Mouse (Mus musculus): ENCODE results near the gene Map6. TPM values are rescaled to one million over a fixed set of nuclear protein-coding genes. Genes with fewer than 3 reads are reported as not detected.
A peak's percentile ranks its signal among the peaks of the same experiment; 100 is the strongest.

Map6 gene
- polyA plus RNA-seq, 1 experiment: 96.4 TPM

DNA sequence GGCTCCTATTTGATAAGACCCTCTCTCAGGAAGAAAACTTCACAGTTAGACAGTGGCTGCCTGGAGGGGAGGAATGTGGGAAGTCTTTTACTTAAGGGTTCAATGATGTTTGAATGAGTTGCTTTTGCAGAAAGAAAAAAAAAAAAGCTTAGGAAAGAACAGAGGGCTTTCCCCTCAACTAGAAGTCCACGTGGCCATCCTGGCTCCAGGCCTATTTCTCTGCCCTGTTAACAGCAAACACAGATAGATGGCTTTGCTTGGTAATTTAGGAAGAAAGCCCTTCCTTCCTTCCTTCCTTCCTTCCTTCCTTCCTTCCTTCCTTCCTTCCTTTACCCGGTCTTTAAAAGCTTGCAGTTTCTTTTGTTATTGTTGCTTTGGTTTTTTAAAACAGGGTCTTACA, 32.3 kb upstream of the Map6 start:
- TF ChIP-seq POLR2A (IDR thresholded peaks at IDR 0.05; ENCODE audit: extremely low read depth, insufficient read depth, low read length) (no peak), CTCF (IDR thresholded peaks at IDR 0.05; ENCODE audit: extremely low read depth, insufficient read depth, low read length) (no peak)
- no peak overlapping the region for H3K27ac ChIP-seq (ENCODE audit: insufficient read depth, low read length)
- no peaks in the 10 kb centered on the region for H3K4me1 ChIP-seq (ENCODE audit: control insufficient read depth, insufficient read depth, low read length)

DNA sequence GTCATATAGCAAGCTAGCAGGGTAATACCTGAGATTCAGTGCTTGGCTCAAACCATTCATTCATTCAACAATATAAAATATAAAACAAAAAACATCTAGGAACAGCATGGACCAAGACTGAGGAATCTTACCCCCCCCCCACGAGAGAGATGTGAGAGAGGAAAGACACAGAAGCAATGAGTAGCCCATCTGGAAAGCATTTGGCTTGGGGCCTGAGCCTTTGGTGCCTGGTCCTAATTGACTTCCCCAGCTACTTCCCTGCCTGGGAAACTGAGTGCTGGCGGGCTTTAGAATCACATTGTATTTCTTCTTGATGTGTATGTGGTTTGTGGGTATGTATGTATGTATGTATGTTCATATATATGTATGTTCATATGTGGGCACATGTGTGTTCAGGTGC, 31.6 kb upstream of the Map6 start:
- H3K4me1 ChIP-seq (ENCODE audit: control insufficient read depth, insufficient read depth, low read length): no peaks in the 10 kb centered on the region
- H3K27ac ChIP-seq (ENCODE audit: insufficient read depth, low read length): no peak overlapping the region
- H3K4me3 ChIP-seq (ENCODE audit: insufficient read depth, low read length): no peak overlapping the region
- no peak for TF ChIP-seq POLR2A (IDR thresholded peaks at IDR 0.05; ENCODE audit: extremely low read depth, insufficient read depth, low read length)
- TF ChIP-seq CTCF (IDR thresholded peaks at IDR 0.05; ENCODE audit: extremely low read depth, insufficient read depth, low read length): no peak

More for the DNA sequence above, 32.3 kb upstream of the Map6 start:
- no peak overlapping the region for H3K4me3 ChIP-seq (ENCODE audit: insufficient read depth, low read length)

DNA sequence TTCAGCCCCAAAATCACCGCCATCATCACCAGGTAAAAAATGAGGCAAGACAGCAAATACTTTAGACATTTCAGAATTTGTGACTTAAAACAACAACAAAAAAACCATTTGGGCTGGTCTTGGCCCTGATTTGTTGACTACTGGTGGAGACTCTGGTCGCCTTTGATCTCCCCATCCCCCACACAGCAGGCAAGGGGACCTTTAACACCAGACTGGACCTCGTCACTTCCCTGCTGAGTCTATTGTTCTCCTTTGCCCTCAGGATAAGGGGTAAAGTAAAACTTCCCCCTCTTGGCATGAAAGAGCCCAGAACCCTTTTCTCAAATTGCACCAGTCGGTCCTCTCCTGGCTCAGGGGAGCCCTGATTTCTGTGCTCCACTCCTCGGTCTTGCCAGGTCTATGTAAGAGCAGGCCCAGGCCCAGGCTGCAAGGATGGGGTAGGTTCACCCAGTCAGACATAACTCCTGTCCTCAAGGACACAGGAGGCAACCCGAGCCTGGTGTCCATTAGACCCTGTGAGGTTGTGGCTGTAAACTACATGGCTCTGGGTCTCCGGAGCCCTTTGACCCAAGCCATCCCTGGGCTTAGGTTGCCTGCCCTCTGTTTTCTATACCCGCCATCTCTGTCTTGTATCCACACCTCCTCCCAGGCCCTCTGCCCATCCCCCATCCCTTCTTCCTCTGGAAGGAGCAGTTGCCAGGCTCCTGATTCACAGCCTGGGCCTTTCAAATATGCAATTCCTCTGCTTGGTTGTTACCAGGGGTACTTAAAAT, 30.2 kb upstream of the Map6 start:
- H3K27ac ChIP-seq (ENCODE audit: insufficient read depth, low read length): no peak overlapping the region
- H3K4me3 ChIP-seq (ENCODE audit: insufficient read depth, low read length): no peak overlapping the region
- TF ChIP-seq CTCF (IDR thresholded peaks at IDR 0.05; ENCODE audit: extremely low read depth, insufficient read depth, low read length) (no peak), POLR2A (IDR thresholded peaks at IDR 0.05; ENCODE audit: extremely low read depth, insufficient read depth, low read length) (no peak)
- H3K4me1 ChIP-seq (ENCODE audit: control insufficient read depth, insufficient read depth, low read length): no peaks in the 10 kb centered on the region

DNA sequence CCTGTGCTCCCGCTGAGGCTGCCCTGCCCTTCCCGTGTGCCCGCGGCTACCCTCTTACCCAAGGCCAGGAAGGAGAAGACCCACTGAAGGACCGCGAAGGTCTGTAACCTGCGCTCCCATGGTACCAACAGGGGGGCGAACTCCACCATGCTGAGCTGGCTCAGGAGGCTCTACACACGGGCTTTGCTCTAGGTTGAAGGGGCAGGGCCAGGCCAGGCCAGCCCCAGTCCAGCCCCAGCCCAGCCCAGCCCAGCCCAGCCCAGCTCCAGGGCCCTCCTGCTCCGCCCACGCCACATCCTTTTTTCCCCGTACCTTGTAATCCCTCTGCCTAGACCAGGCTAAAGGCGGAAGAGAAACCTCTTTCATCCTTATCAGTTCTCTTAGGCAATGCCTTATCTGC, 28.8 kb upstream of the Map6 start, which contains the start of gene Mogat2:
Gene Mogat2, minus strand, starts transcription at position 203 of the 400 bp plus-strand sequence.
- Histone ChIP-seq H3K4me3 (ENCODE audit: insufficient read depth, low read length) (no peak within 1 kb of the TSS), H3K4me1 (ENCODE audit: control insufficient read depth, insufficient read depth, low read length) (no peaks in the 10 kb centered on the region), H3K27ac (ENCODE audit: insufficient read depth, low read length) (no peak within 1 kb of the TSS)
- TF ChIP-seq POLR2A (IDR thresholded peaks at IDR 0.05; ENCODE audit: extremely low read depth, insufficient read depth, low read length) (no peak), CTCF (IDR thresholded peaks at IDR 0.05; ENCODE audit: extremely low read depth, insufficient read depth, low read length) (no peak)

DNA sequence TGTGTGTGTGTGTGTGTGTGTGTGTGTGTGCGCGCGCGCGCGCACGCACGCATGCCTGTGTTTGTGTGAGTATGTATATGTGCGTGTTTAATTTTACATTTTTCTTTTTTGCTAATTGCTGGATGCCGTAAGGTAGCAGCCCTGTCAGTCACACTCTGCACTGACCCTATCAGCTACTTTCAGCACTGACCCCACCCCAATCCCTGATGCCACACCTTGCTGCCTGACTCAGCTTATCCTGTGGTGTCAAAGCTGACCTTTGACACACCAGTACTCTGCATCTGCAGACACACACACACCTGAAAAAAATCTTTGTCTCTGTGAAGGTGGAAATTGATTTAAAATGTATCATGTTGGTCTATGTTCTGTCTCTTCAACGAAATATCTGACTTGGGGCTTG, 25.1 kb upstream of the Map6 start:
- TF ChIP-seq CTCF (IDR thresholded peaks at IDR 0.05; ENCODE audit: extremely low read depth, insufficient read depth, low read length): no peak
- TF ChIP-seq POLR2A (IDR thresholded peaks at IDR 0.05; ENCODE audit: extremely low read depth, insufficient read depth, low read length): no peak
- Histone ChIP-seq H3K4me3 (ENCODE audit: insufficient read depth, low read length) (no peak overlapping the region), H3K27ac (ENCODE audit: insufficient read depth, low read length) (no peak overlapping the region), H3K4me1 (ENCODE audit: control insufficient read depth, insufficient read depth, low read length) (no peaks in the 10 kb centered on the region)

DNA sequence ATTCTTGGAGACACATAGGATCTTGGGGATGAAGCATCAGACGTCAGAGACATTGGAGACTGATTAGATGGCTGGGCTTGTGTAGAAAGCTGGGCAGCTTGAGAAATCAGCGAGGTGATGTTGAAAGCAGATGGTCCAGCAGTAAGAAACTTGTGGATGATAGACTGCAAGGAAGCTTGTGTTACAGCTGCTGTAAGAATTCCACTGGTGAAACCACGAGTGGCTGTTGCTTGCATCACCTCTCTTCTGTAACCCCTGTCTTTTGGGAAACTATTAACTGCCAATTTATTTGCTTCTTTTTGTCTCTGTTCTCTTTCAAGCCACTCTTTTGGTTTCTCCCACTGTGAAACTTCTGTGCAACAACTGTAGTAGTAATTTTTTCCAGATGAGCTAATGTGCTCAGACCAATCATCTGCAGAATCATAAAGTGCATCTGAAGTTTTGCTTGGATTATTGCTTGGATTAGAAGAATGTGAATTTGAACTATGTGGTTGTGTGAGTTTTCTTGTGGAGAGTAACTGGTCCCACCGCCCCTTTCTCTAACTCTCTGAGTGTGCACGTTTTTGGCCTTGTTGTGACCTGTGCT, 19.0 kb upstream of the Map6 start:
- H3K4me1 ChIP-seq (ENCODE audit: control insufficient read depth, insufficient read depth, low read length): no peaks in the 10 kb centered on the region; the same call in 1 of the 2 replicates
- TF ChIP-seq CTCF (IDR thresholded peaks at IDR 0.05; ENCODE audit: extremely low read depth, insufficient read depth, low read length) (no peak), POLR2A (IDR thresholded peaks at IDR 0.05; ENCODE audit: extremely low read depth, insufficient read depth, low read length) (no peak)
- no peak overlapping the region for H3K4me3 ChIP-seq (ENCODE audit: insufficient read depth, low read length)
- no peak overlapping the region for H3K27ac ChIP-seq (ENCODE audit: insufficient read depth, low read length)

DNA sequence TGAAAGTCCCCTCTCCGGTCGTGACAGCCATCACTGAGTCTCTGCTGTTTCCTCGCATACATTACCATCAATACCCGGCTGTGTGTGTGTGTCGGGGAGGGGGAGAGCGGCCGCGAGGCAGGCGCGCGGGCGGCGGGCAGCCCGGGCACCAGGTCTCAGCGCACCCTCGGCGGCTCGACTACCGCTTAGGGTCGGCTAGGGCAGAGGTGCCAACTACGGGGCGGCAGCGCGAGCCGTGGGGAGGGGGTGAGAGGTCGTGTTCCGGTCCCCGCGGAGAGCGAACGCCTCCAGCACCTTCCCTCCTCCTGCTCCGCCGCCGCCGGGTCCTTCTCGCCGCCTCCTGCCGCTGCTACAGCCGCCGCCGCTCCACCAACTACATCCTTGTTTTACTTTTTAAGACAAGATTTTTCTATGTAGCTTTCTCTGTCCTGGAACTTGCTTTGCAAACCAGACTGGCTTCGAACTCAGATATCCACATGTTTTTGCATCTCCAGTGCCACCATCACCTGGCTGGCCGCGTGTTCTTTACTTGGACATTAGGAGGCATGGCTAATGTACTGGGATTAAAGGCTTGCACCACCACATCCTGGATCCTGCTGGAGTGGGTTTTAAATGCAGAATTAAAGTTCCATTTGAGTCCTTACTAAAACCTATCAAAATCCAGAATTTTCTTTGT, 18.2 kb upstream of the Map6 start:
- Histone ChIP-seq H3K4me1 (ENCODE audit: control insufficient read depth, insufficient read depth, low read length) (no peaks in the 10 kb centered on the region; the same call in 1 of the 2 replicates), H3K4me3 (ENCODE audit: insufficient read depth, low read length) (no peak overlapping the region), H3K27ac (ENCODE audit: insufficient read depth, low read length) (no peak overlapping the region)
- no peak for TF ChIP-seq POLR2A (IDR thresholded peaks at IDR 0.05; ENCODE audit: extremely low read depth, insufficient read depth, low read length)
- no peak for TF ChIP-seq CTCF (IDR thresholded peaks at IDR 0.05; ENCODE audit: extremely low read depth, insufficient read depth, low read length)

DNA sequence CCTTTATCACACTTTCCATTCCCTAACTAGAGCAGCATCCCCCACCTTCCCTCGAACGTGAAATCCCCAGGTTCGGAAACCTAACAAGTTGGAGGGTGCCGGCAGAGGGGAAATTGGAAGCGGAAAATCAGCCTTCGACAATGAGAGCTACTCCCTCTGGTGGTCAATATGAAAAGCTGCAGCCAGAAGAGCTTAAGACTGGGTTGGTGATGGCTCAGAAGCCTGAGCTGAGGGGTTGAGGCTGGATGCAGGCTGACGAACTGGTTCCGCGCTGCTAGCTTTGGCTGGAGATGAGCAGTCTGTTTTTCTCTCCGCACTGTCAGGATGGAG, 17.7 kb upstream of the Map6 start:
- no peak overlapping the region for H3K4me3 ChIP-seq (ENCODE audit: insufficient read depth, low read length)
- TF ChIP-seq POLR2A (IDR thresholded peaks at IDR 0.05; ENCODE audit: extremely low read depth, insufficient read depth, low read length) (no peak), CTCF (IDR thresholded peaks at IDR 0.05; ENCODE audit: extremely low read depth, insufficient read depth, low read length) (peak; percentile 79)
- no peaks in the 10 kb centered on the region; the same call in 1 of the 2 replicates for H3K4me1 ChIP-seq (ENCODE audit: control insufficient read depth, insufficient read depth, low read length)
- H3K27ac ChIP-seq (ENCODE audit: insufficient read depth, low read length): no peak overlapping the region

DNA sequence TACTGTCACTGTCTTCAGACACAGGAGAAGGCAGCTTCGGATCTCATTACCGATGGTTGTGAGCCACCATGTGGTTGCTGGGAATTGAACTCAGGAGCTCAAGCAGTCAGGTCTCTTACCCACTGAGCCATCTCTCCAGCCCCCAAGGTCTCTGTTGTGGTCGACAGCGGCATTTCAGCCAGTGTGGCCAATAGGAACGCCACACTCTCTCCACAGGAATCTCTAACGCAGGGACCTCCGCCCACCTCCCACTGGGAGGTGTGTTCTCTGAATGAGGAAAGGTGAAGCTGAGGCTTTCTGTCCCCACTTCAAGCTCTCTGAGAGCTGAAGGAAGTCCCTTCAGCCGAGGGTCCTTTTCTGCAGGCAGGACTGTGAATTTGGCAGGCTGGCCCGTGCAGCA, 16.9 kb upstream of the Map6 start:
- TF ChIP-seq CTCF (IDR thresholded peaks at IDR 0.05; ENCODE audit: extremely low read depth, insufficient read depth, low read length) (no peak), POLR2A (IDR thresholded peaks at IDR 0.05; ENCODE audit: extremely low read depth, insufficient read depth, low read length) (no peak)
- H3K27ac ChIP-seq (ENCODE audit: insufficient read depth, low read length): no peak overlapping the region
- no peaks in the 10 kb centered on the region; the same call in 1 of the 2 replicates for H3K4me1 ChIP-seq (ENCODE audit: control insufficient read depth, insufficient read depth, low read length)
- no peak overlapping the region for H3K4me3 ChIP-seq (ENCODE audit: insufficient read depth, low read length)
